Mouse (Mus musculus) kidney, postnatal 10 days (tissue): ENCODE data around the gene Gm8660.
"Not testable (repeated sequence)": the region's sequence is repeated elsewhere in the genome, so short reads cannot be mapped to it uniquely, and the experiment has no call there.

Experiments
- DNase-seq: peaks from one replicate; pipeline ENCODE4 v3.0.0; 2021; ENCODE audit warnings: mixed read lengths

Gm8660 gene

DNA sequence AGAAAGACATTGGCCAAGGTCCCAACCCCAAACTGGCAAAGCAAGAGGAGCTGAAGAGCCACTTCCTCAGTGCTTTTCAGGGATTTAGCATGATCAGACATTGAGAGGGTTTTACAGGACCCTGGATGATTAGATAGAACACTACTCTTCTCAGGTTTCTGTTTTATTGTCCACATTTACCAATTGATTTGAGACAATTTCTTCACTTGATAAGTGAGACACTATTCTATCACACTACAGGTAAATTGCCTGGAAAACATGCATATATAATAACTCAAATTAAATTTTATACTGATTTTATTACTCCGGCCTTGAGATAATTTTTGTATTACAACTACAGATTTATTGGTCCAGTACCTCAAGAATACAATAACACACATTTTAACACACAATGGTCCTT is at the start of gene Gm8660:
Gm8660 (minus strand) TSS at position 101 of the 400 bp plus-strand sequence.
- not testable (repeated sequence) for DNase-seq

- DNase-seq, result not testable (repeated sequence)
Measured at GRCm38 (mm10) chr7:22413283-22413682, 42.4 kb upstream of the Gm8660 start, which contains the start of gene Vmn1r148. Gene Vmn1r148, plus strand, starts transcription at chr7:22413583.

GRCm38 (mm10) chr7:22329617-22330016 is 41.2 kb downstream of the Gm8660 start, which contains the start of gene Gm4187:
Gene Gm4187, minus strand, starts transcription at chr7:22329717.
- DNase-seq, result not testable (repeated sequence)
